Mouse (Mus musculus) midbrain, embryonic 14.5 days (tissue): ENCODE measurements around the gene Tor2a. TPM values are rescaled to one million over a fixed set of nuclear protein-coding genes. Genes with fewer than 3 reads are reported as not detected.
A peak's percentile ranks its signal among the peaks of the same experiment; 100 is the strongest.

ENCODE experiments used
- ATAC-seq: fragments of 200-750 bp; cut with Nextera tagmentation; 2 replicates; pipeline ENCODE4 v1.8.0; 2017; ENCODE audit warnings: moderate number of reproducible peaks, moderate library complexity; ENCODE audit not compliant: low FRiP score, low TSS enrichment
- DNase-seq: peaks from one replicate; pipeline ENCODE4 v3.0.0-alpha.2; 2015
- H3K27ac ChIP-seq: fragments of 300-500 bp; sonication (generic); replicated peaks from 2 replicates; pipeline ENCODE4 v1.5.1; 2014; ENCODE audit warnings: mild to moderate bottlenecking, low read depth, low read length, moderate library complexity
- H3K27me3 ChIP-seq: fragments of 300-500 bp; sonication (generic); 2 replicates; pipeline ENCODE4 v1.6.1; 2014; ENCODE audit warnings: low read length, control low read depth, mixed read lengths; ENCODE audit not compliant: control insufficient read depth, insufficient read depth
- H3K36me3 ChIP-seq: fragments of 300-500 bp; sonication (generic); 2 replicates; pipeline ENCODE4 v1.6.1; 2014; ENCODE audit warnings: low read length, control low read depth; ENCODE audit not compliant: control insufficient read depth, insufficient read depth
- H3K4me1 ChIP-seq: fragments of 300-500 bp; sonication (generic); 2 replicates; pipeline ENCODE4 v1.6.1; 2014; ENCODE audit warnings: mild to moderate bottlenecking, antibody characterized with exemption, low read length, control low read depth; ENCODE audit not compliant: control insufficient read depth, insufficient read depth
- H3K4me2 ChIP-seq: fragments of 300-500 bp; sonication (generic); 2 replicates; pipeline ENCODE4 v1.6.1; 2014; ENCODE audit warnings: mild to moderate bottlenecking, low read length, moderate library complexity
- H3K4me3 ChIP-seq: fragments of 300-500 bp; sonication (generic); replicated peaks from 2 replicates; pipeline ENCODE4 v1.5.1; 2014; ENCODE audit warnings: low read depth, low read length
- H3K9ac ChIP-seq: fragments of 300-500 bp; sonication (generic); replicated peaks from 2 replicates; pipeline ENCODE4 v1.6.1; 2014; ENCODE audit warnings: mild to moderate bottlenecking, low read length, moderate library complexity
- H3K9me3 ChIP-seq: fragments of 300-500 bp; sonication (generic); 2 replicates; pipeline ENCODE4 v1.6.1; 2016; ENCODE audit warnings: low read length, control low read depth, mixed read lengths; ENCODE audit not compliant: control insufficient read depth
- WGBS: fragments of 180-500 bp; shearing (Covaris S2); extraction: QIAGEN DNeasy Blood & Tissue Kit; methylation state at CpG from one replicate; pipeline ENCODE4 v1.1.7; 2014; 5-methylcytosine and 5-hydroxymethylcytosine counted together
- polyA plus RNA-seq: library from polyadenylated mRNA; unstranded; fragments of >200 nt; fragmentation: Nextera tagmentation; extraction: Ambion mirVana; gene quantifications from 2 replicates; pipeline ENCODE4 v1.2.1, GENCODE M21; 2014

Tor2a gene
- polyA plus RNA-seq, 1 experiment from 2014 or later: 51.1 TPM

GRCm38 (mm10) chr2:32776192-32776591 is 19.2 kb downstream of the Tor2a start:
- no peaks in the 10 kb centered on the region for H3K27me3 ChIP-seq
- H3K9me3 ChIP-seq: no peaks in the 10 kb centered on the region
- peaks cover 9% of the 10 kb centered on the region for H3K4me1 ChIP-seq
- peak overlapping the region; percentile 60 for H3K4me3 ChIP-seq
- peak overlapping the region; percentile 46; the same call in 1 of the 2 replicates for H3K9ac ChIP-seq
- ATAC-seq (no peak), DNase-seq (no peak)
- H3K4me2 ChIP-seq: peak overlapping the region; percentile 77
- 19% methylated on average over 22 of the region's 22 CpGs for WGBS
- H3K27ac ChIP-seq: no peak overlapping the region
- H3K36me3 ChIP-seq: no peaks in the 10 kb centered on the region

DNA sequence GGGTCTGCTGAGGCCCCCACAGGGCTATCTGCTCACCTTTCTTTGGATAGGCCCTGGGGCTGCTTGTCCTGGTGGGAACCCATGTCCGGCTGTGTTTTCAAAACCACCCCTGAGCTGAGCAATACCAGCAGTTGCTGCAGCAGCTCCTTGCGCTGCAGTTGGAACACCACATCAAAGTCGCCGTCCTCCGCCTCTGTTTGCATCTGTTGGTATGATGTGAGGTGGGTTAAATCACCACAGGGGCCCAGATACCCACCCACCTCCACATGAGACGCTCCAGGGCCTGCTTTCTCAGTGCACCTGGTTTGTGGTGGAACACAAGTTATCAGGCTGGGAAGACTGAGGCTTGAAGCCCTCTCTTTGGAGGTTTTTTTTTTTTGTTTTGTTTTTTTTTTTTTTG is 21.0 kb downstream of the Tor2a start:
- no peak overlapping the region for H3K4me2 ChIP-seq
- H3K27me3 ChIP-seq: no peaks in the 10 kb centered on the region
- ATAC-seq (no peak), DNase-seq (no peak)
- H3K9me3 ChIP-seq: no peaks in the 10 kb centered on the region
- WGBS: 93% methylated on average over 6 of the region's 6 CpGs
- no peaks in the 10 kb centered on the region for H3K36me3 ChIP-seq
- H3K27ac ChIP-seq: no peak overlapping the region
- H3K4me1 ChIP-seq: peaks cover 9% of the 10 kb centered on the region
- H3K9ac ChIP-seq: no peak overlapping the region
- H3K4me3 ChIP-seq: no peak overlapping the region

- no peaks in the 10 kb centered on the region for H3K27me3 ChIP-seq
- no peaks in the 10 kb centered on the region for H3K36me3 ChIP-seq
- no peak overlapping the region for H3K27ac ChIP-seq
- peaks cover 9% of the 10 kb centered on the region for H3K4me1 ChIP-seq
- H3K9ac ChIP-seq: no peak overlapping the region
- no peak overlapping the region for H3K4me3 ChIP-seq
- DNase-seq: peak; percentile 59
- ATAC-seq: no peak
- no peak overlapping the region for H3K4me2 ChIP-seq
- H3K9me3 ChIP-seq: no peaks in the 10 kb centered on the region
- 8% methylated on average over 8 of the region's 8 CpGs for WGBS
Measured at GRCm38 (mm10) chr2:32779131-32779530, 22.1 kb downstream of the Tor2a start.

- 91% methylated on average over 6 of the region's 6 CpGs for WGBS
Measured at GRCm38 (mm10) chr2:32779714-32780113, 22.7 kb downstream of the Tor2a start.

DNA sequence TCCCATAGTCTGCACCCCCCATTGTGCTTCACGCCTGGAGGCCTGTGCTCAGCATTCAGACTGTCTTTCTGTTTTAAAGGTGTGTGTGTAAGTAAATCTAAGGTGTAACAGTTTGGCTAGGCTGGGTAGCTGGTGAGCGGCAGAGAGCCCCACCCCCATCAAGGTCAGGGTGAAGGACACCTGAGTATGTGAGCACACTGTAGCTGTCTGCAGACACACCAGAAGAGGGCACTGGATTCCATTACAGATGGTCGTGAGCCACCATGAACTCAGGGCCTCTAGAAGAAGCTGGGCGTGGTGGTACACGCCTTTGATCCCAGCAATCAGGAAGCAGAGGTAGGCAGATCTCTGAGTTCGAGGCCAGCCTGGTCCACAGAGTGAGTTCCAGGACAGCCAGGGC is 24.7 kb downstream of the Tor2a start:
- WGBS: 86% methylated on average over 6 of the region's 6 CpGs
- Histone ChIP-seq H3K9ac (no peak overlapping the region), H3K4me1 (no peaks in the 10 kb centered on the region), H3K27ac (no peak overlapping the region), H3K36me3 (no peaks in the 10 kb centered on the region), H3K4me3 (no peak overlapping the region), H3K9me3 (no peaks in the 10 kb centered on the region), H3K4me2 (no peak overlapping the region), H3K27me3 (no peaks in the 10 kb centered on the region)
- ATAC-seq (no peak), DNase-seq (no peak)

More at GRCm38 (mm10) chr2:32779714-32780113, 22.7 kb downstream of the Tor2a start:
- no peak overlapping the region for H3K27ac ChIP-seq
- H3K9me3 ChIP-seq: no peaks in the 10 kb centered on the region
- H3K4me3 ChIP-seq: no peak overlapping the region
- H3K27me3 ChIP-seq: no peaks in the 10 kb centered on the region
- peaks cover 9% of the 10 kb centered on the region for H3K4me1 ChIP-seq
- ATAC-seq (no peak), DNase-seq (no peak)
- no peak overlapping the region for H3K4me2 ChIP-seq
- no peak overlapping the region for H3K9ac ChIP-seq
- no peaks in the 10 kb centered on the region for H3K36me3 ChIP-seq

DNA sequence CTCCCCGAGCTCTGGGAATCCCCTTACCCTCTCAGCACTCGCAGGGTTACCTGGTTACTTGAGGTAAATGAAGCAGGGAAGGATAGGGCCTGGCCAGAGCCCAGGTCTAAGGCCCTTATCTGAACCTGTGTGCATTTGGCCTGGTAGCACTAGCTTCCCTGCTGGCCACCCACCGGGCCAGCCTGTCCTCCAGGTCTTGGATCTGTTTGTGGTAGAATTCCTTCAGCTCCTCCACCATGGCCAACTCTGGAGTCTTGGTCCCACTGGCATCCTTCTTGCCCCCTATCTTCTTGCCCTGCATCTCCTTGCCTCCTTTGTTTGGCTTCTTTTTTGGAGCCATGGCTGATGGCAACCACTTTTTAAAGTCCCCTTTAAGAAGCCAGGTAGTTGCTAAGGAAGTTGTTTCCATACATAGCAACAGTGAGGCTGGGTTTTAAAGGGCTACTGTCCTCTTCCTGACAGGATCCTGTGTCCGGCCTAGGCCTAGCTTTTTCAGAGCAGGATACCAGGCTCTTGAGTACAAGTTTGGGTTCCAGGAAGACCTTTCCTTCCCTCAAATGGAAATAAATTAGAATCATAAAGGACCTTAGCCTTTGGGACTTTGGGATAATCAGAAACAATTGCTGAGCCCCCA is 27.1 kb downstream of the Tor2a start, which contains the start of gene Cfap157:
Gene Cfap157 (minus strand): TSS at position 381 of the 634 bp plus-strand sequence.
- H3K4me3 ChIP-seq: no peak within 1 kb of the TSS
- H3K9me3 ChIP-seq: no peaks in the 10 kb centered on the region
- 74% methylated on average over 4 of the region's 4 CpGs for WGBS
- no peaks in the 10 kb centered on the region for H3K27me3 ChIP-seq
- no peak for ATAC-seq
- H3K27ac ChIP-seq: no peak within 1 kb of the TSS
- no peak within 1 kb of the TSS for H3K9ac ChIP-seq
- DNase-seq: peak; percentile 64
- H3K4me1 ChIP-seq: no peaks in the 10 kb centered on the region
- H3K4me2 ChIP-seq: no peak within 1 kb of the TSS
- H3K36me3 ChIP-seq: peaks cover 2% of the 10 kb centered on the region

DNA sequence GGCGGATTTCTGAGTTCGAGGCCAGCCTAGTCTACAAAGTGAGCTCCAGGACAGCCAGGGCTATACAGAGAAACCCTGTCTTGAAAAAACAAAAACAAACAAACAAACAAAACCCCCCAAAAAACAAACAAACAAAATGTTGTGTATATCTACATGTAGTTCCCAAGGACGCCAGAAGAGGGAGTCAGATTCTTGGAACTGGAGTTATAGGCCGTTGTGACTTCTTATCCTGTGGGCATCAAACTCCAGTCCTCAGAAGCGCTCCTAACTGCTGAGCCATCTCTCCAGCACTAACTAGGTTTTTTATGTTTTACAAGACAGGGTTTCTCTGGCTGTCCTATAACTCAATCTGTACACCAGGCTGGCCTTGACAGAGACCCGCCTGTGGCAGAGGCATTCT is 30.1 kb downstream of the Tor2a start:
- ATAC-seq (no peak), DNase-seq (peak; percentile 51)
- no peaks in the 10 kb centered on the region for H3K4me1 ChIP-seq
- H3K9me3 ChIP-seq: no peaks in the 10 kb centered on the region
- H3K4me3 ChIP-seq: no peak overlapping the region
- no peak overlapping the region for H3K4me2 ChIP-seq
- H3K36me3 ChIP-seq: peaks cover 30% of the 10 kb centered on the region
- no peak overlapping the region for H3K27ac ChIP-seq
- no peak overlapping the region for H3K9ac ChIP-seq
- no peaks in the 10 kb centered on the region for H3K27me3 ChIP-seq
- 65% methylated on average over 6 of the region's 6 CpGs for WGBS

DNA sequence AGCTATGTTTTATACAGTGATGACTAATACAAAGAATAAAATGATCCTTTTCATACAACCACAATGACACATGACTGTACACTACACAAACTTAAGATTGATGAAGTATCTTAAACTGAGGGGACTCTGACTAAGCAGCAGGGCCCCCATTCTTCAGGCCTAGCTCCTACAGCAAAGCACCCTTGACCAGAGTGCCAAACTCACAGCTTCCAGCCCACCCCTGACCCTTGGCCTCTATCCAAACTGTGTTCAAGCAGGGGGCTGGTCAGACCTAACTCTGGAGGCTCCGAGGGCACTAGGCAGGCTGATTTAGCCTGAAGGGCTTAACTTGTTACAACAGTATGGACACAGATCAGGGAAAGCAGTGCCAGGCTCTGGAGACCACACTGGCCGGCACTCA is 31.5 kb downstream of the Tor2a start:
- Histone ChIP-seq H3K4me1 (no peaks in the 10 kb centered on the region), H3K36me3 (peaks cover 38% of the 10 kb centered on the region), H3K9me3 (no peaks in the 10 kb centered on the region), H3K9ac (no peak overlapping the region), H3K27me3 (no peaks in the 10 kb centered on the region), H3K4me3 (no peak overlapping the region), H3K4me2 (no peak overlapping the region), H3K27ac (no peak overlapping the region)
- WGBS: 60% methylated on average over 2 of the region's 2 CpGs
- DNase-seq (no peak), ATAC-seq (no peak)

- no peak overlapping the region for H3K4me3 ChIP-seq
- H3K4me1 ChIP-seq: no peaks in the 10 kb centered on the region
- WGBS: 83% methylated on average over 6 of the region's 6 CpGs
- peaks cover 65% of the 10 kb centered on the region for H3K36me3 ChIP-seq
- no peak overlapping the region for H3K4me2 ChIP-seq
- H3K9ac ChIP-seq: no peak overlapping the region
- DNase-seq: no peak
- H3K27me3 ChIP-seq: no peaks in the 10 kb centered on the region
- H3K27ac ChIP-seq: no peak overlapping the region
- no peak for ATAC-seq
- no peaks in the 10 kb centered on the region for H3K9me3 ChIP-seq
Measured at GRCm38 (mm10) chr2:32791297-32791696, 34.3 kb downstream of the Tor2a start.
